Mouse (Mus musculus) liver, postnatal 0 days (tissue): Measurements from ENCODE around the gene Mbtps1.

Source experiments
- CTCF ChIP-seq: sonication (generic); IDR thresholded peaks from 2 replicates; pipeline ENCODE4 v1.5.1; 2016; ENCODE audit warnings: antibody characterized with exemption, low read depth
- EP300 ChIP-seq: IDR thresholded peaks from 2 replicates; pipeline ENCODE4 v1.6.1; 2016; ENCODE audit warnings: antibody characterized with exemption, low read depth, mild to moderate bottlenecking

- TF ChIP-seq CTCF (no peak), EP300 (no peak)
Observed at GRCm38 (mm10) chr8:119575366-119575726, 16.8 kb upstream of the Mbtps1 start.
